In the genomic region with DNA sequence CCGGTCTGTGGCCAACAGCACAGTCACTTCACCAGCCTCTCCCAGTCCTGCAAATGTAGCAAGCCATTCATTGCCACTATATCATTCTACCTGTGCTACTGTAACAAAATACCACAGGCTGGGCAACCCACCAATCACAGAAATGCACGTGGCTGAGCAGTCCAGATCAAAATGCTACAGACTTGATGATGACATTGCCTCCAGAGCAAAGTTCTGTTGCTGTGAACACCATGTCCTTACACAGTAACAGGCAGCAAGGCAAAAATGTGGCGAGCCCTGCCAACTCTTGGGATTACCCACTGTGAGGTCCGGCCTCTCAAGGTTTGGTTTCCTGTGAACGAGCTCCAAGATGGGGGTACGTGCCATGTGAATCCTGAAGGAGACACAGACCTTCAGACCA, we compare ENCODE assay signal across 19 mouse cellular contexts. TPM values are rescaled to one million over a fixed set of nuclear protein-coding genes. Genes with fewer than 3 reads are reported as not detected.
"Had no signal": no experiment of that assay in that cellular context is flagged by ENCODE, and none has a peak within 500 bp of the region (broad histone marks: within the 10 kb centered on the region; RNA-seq: fewer than 3 reads in every experiment).

No protein-coding gene starts in this region.

- H3K9ac ChIP-seq: neural tube, embryonic 13.5 days; neural tube, embryonic 15.5 days; stomach, embryonic 15.5 days had no signal

- H3K27ac ChIP-seq: neural tube, embryonic 13.5 days; neural tube, embryonic 15.5 days; stomach, embryonic 15.5 days; stomach, postnatal 0 days had no signal

- H3K4me3 ChIP-seq: neural tube, embryonic 13.5 days; neural tube, embryonic 15.5 days; stomach, embryonic 15.5 days had no signal

- DNase-seq: retina, postnatal 1 day; right cerebral cortex, adult 18-20 months; right cerebral cortex, postnatal 14 days; right cerebral cortex, postnatal 25 days; right cerebral cortex, postnatal 4 days; spleen, adult 18-20 months; thymus, adult 18-20 months; thymus, adult 2 months; thymus, postnatal 14 days; thymus, postnatal 25 days; thymus, postnatal 36 days; thymus, postnatal 4 days had no signal

- H3K27me3 ChIP-seq: stomach, embryonic 15.5 days had no signal

- H3K9me3 ChIP-seq: neural tube, embryonic 13.5 days; neural tube, embryonic 15.5 days; stomach, embryonic 15.5 days had no signal

- H3K36me3 ChIP-seq: neural tube, embryonic 13.5 days; neural tube, embryonic 15.5 days; stomach, embryonic 15.5 days had no signal

- H3K4me2 ChIP-seq: neural tube, embryonic 13.5 days; neural tube, embryonic 15.5 days; stomach, embryonic 15.5 days had no signal

- H3K4me1 ChIP-seq: stomach, embryonic 15.5 days had no signal

RNA-seq across cellular contexts. Expression of a gene that starts 19.4 kb away (rescaled TPM):
- total RNA-seq: neutrophil, adult 5-6 weeks had no signal
- polyA plus RNA-seq: neural tube, embryonic 14.5 days; spleen, adult 2 months had no signal
